ENCODE assay signal across 25 mouse cellular contexts in genomic region chr1:184053141-184053540, GRCm38 (mm10). TPM values are rescaled to one million over a fixed set of nuclear protein-coding genes. Genes with fewer than 3 reads are reported as not detected.
DNase-seq lines count a peak whose midpoint lies in the region; ATAC-seq and TF ChIP-seq lines count a peak whose summit lies in the region.
"Had no signal": no experiment of that assay in that cellular context is flagged by ENCODE, and none has a peak within 500 bp of the region (broad histone marks: within the 10 kb centered on the region; RNA-seq: fewer than 3 reads in every experiment).

No protein-coding gene starts in this region.

- no peaks in the 10 kb centered on the region for H3K9me3 ChIP-seq in heart, embryonic 15.5 days (replicated peaks)
- H3K9me3 ChIP-seq: embryonic facial prominence, embryonic 12.5 days; forebrain, embryonic 12.5 days; limb, embryonic 15.5 days; neural tube, embryonic 15.5 days had no signal

- H3K4me3 ChIP-seq in heart, adult 2 months, result no peak overlapping the region
- no peak overlapping the region for H3K4me3 ChIP-seq in heart, embryonic 15.5 days
- no peak overlapping the region for H3K4me3 ChIP-seq in embryonic fibroblast, embryonic 13.5 days (ENCODE audit: insufficient read depth, low read length)
- H3K4me3 ChIP-seq: embryonic facial prominence, embryonic 12.5 days; erythroblast, embryonic 14.5 days; forebrain, embryonic 12.5 days; limb, embryonic 15.5 days; neural tube, embryonic 15.5 days had no signal

- no peak for TF ChIP-seq CTCF in heart, adult 2 months (IDR thresholded peaks at IDR 0.05)
- no peak for TF ChIP-seq CTCF in embryonic fibroblast, embryonic 13.5 days (IDR thresholded peaks at IDR 0.05; ENCODE audit: borderline replicate concordance, insufficient read depth, low read length)

- ATAC-seq in heart, embryonic 15.5 days (replicated peaks; ENCODE audit: insufficient number of reproducible peaks, insufficient read depth, low FRiP score, low read depth), result no peak
- ATAC-seq in megakaryocyte, adult 5-6 weeks (ENCODE audit: poor library complexity, severe bottlenecking), result peak; percentile 49
- ATAC-seq: inflammation-experienced regulatory T-cells, adult 6 months had no signal

- H3K27ac ChIP-seq in heart, adult 2 months, result peak overlapping the region; percentile 68
- peak overlapping the region; percentile 75 for H3K27ac ChIP-seq in heart, embryonic 15.5 days
- peak overlapping the region; percentile 7; the same call in 1 of the 2 replicates for H3K27ac ChIP-seq in embryonic fibroblast, embryonic 13.5 days (ENCODE audit: insufficient read depth, low read length)
- H3K27ac ChIP-seq: embryonic facial prominence, embryonic 12.5 days; forebrain, embryonic 12.5 days; hindbrain, embryonic 14.5 days; limb, embryonic 15.5 days; macrophage; neural tube, embryonic 15.5 days had no signal

- 52% methylated on average over 4 of the region's 4 CpGs for WGBS in heart, adult 2 months
- WGBS in heart, embryonic 15.5 days, result 45% methylated on average over 4 of the region's 4 CpGs

- no peak overlapping the region for H3K9ac ChIP-seq in heart, adult 2 months (ENCODE audit: low read depth, low read length)
- no peak overlapping the region for H3K9ac ChIP-seq in heart, embryonic 15.5 days
- H3K9ac ChIP-seq: embryonic facial prominence, embryonic 12.5 days; forebrain, embryonic 12.5 days; hindbrain, embryonic 14.5 days; limb, embryonic 15.5 days; neural tube, embryonic 15.5 days had no signal

- peaks cover 8% of the 10 kb centered on the region; the same call in 1 of the 2 replicates for H3K4me1 ChIP-seq in heart, adult 2 months (ENCODE audit: control insufficient read depth, insufficient read depth, low read length)
- H3K4me1 ChIP-seq in heart, embryonic 15.5 days (replicated peaks), result peaks cover 59% of the 10 kb centered on the region
- H3K4me1 ChIP-seq in embryonic fibroblast, embryonic 13.5 days (ENCODE audit: control insufficient read depth, insufficient read depth, low read length), result peaks cover 25% of the 10 kb centered on the region

- no peak for TF ChIP-seq POLR2A in heart, adult 2 months (IDR thresholded peaks at IDR 0.05; ENCODE audit: insufficient read depth, low read depth, low read length)
- no peak for TF ChIP-seq POLR2A in embryonic fibroblast, embryonic 13.5 days (IDR thresholded peaks at IDR 0.05; ENCODE audit: low read depth, low read length)

- H3K27me3 ChIP-seq in heart, adult 2 months (ENCODE audit: control insufficient read depth, insufficient read depth, low read length), result no peaks in the 10 kb centered on the region
- no peaks in the 10 kb centered on the region for H3K27me3 ChIP-seq in heart, embryonic 15.5 days
- H3K27me3 ChIP-seq: embryonic facial prominence, embryonic 12.5 days; forebrain, embryonic 12.5 days; limb, embryonic 15.5 days; neural tube, embryonic 15.5 days had no signal

- no peak overlapping the region for H3K4me2 ChIP-seq in heart, embryonic 15.5 days
- H3K4me2 ChIP-seq: embryonic facial prominence, embryonic 12.5 days; forebrain, embryonic 12.5 days; hindbrain, embryonic 14.5 days; limb, embryonic 15.5 days; midbrain, embryonic 11.5 days; neural tube, embryonic 15.5 days had no signal

- no peaks in the 10 kb centered on the region for H3K79me2 ChIP-seq in heart, adult 2 months (replicated peaks; ENCODE audit: control insufficient read depth, insufficient read depth, low read length)

- H3K36me3 ChIP-seq in heart, adult 2 months (ENCODE audit: control insufficient read depth, insufficient read depth, low read length), result peaks cover 9% of the 10 kb centered on the region
- no peaks in the 10 kb centered on the region for H3K36me3 ChIP-seq in heart, embryonic 15.5 days
- H3K36me3 ChIP-seq: embryonic facial prominence, embryonic 12.5 days; limb, embryonic 15.5 days; neural tube, embryonic 15.5 days had no signal

- DNase-seq in heart, adult 2 months, result peak in 1 of 2 experiments; percentile 15
- DNase-seq in heart, adult 9 months (ENCODE audit: low spot score in 2 of 2), result no peak
- no peak for DNase-seq in heart, postnatal 25 days (ENCODE audit: low spot score)
- no peak for DNase-seq in layer of hippocampus, adult 9-10 months (ENCODE audit: low spot score)
- DNase-seq in adrenal gland, postnatal 10 days, result no peak
- DNase-seq: cerebellum, adult 18-20 months; cerebellum, postnatal 14 days; kidney, adult 18-20 months; kidney, postnatal 4 days; left cerebral cortex, postnatal 4 days; right cerebral cortex, adult 18-20 months; right cerebral cortex, postnatal 4 days; thymus, postnatal 25 days had no signal

- TF ChIP-seq EP300 in heart, adult 2 months (IDR thresholded peaks at IDR 0.05; ENCODE audit: insufficient read depth, low read depth, low read length), result no peak

- intact Hi-C loops in heart, adult 2 months (cut with DNase I), result no loop called here
- intact Hi-C loops in heart, postnatal 25 days (cut with DNase I), result no loop called here

RNA-seq across cellular contexts. Expression of gene 1700056E22Rik, which starts 19.0 kb away (rescaled TPM):
- under 1 TPM; 0.25 to 0.84 TPM for total RNA-seq in heart, adult 2 months (2021)
- polyA plus RNA-seq in heart, adult 2 months (2012; rRNA removed), result 0.44 and 1.5 TPM in 2 replicates
- polyA plus RNA-seq in heart, embryonic 15.5 days (2015; fragmentation: Nextera tagmentation; extraction: Ambion mirVana), result 1.7 and 2.1 TPM in 2 replicates
- under 1 TPM; 0.75 to 0.86 TPM for total RNA-seq in heart, postnatal 25 days (2021)
- polyA plus RNA-seq in embryonic fibroblast, embryonic 13.5 days (2011; ENCODE audit: insufficient read length, low read depth, missing spikeins), result 0.54 and 0.68 TPM in 2 replicates
- total RNA-seq in megakaryocyte, adult 5-6 weeks (2015), result 0.98 and 2.9 TPM in 2 replicates
- total RNA-seq in megakaryocyte, adult 5-6 weeks (2017), result 3.0 and 4.6 TPM in 2 replicates
- 1 to 10 TPM; 6.2 to 6.3 TPM for total RNA-seq in adrenal gland, postnatal 10 days (2021)

RNA-seq across cellular contexts. Expression of gene Dusp10, which starts 40.0 kb away (rescaled TPM):
- total RNA-seq in heart, adult 2 months (2021), result 1 to 10 TPM; 5.0 to 7.9 TPM
- polyA plus RNA-seq in heart, adult 2 months (2012; rRNA removed), result 14.1 and 16.3 TPM in 2 replicates
- 10.5 and 14.0 TPM in 2 replicates for polyA plus RNA-seq in heart, embryonic 15.5 days (2015; fragmentation: Nextera tagmentation; extraction: Ambion mirVana)
- total RNA-seq in heart, postnatal 25 days (2021), result 1 to 10 TPM; 7.4 to 8.6 TPM
- polyA plus RNA-seq in embryonic fibroblast, embryonic 13.5 days (2011; ENCODE audit: insufficient read length, low read depth, missing spikeins), result 6.2 and 6.9 TPM in 2 replicates
- total RNA-seq in megakaryocyte, adult 5-6 weeks (2015), result 5.3 and 7.5 TPM in 2 replicates
- 4.3 and 7.4 TPM in 2 replicates for total RNA-seq in megakaryocyte, adult 5-6 weeks (2017)
- 10 to 100 TPM; 17.4 to 30.9 TPM for total RNA-seq in adrenal gland, postnatal 10 days (2021)

Comparison
In these comparisons a context has a peak if more than half of its experiments do, and no peak if none do; other contexts are left out.
1. H3K27ac ChIP-seq: peak in every context shown above with its lines; median percentile 75 in heart, embryonic 15.5 days; 68 in heart, adult 2 months; 7 in embryonic fibroblast, embryonic 13.5 days.